Mouse (Mus musculus) heart, embryonic 15.5 days (tissue): ENCODE measurements around the gene Gpr88. TPM values are rescaled to one million over a fixed set of nuclear protein-coding genes. Genes with fewer than 3 reads are reported as not detected.
A peak's percentile ranks its signal among the peaks of the same experiment; 100 is the strongest.
"Not testable (repeated sequence)": the region's sequence is repeated elsewhere in the genome, so short reads cannot be mapped to it uniquely, and the experiment has no call there.

Experiments
- ATAC-seq: fragments of 200-750 bp; cut with Nextera tagmentation; replicated peaks from 2 replicates; pipeline ENCODE4 v1.8.0; 2017; ENCODE audit warnings: low read depth, moderate TSS enrichment; ENCODE audit not compliant: insufficient number of reproducible peaks, insufficient read depth, low FRiP score
- H3K27ac ChIP-seq: fragments of 300-500 bp; sonication (generic); 2 replicates; pipeline ENCODE4 v1.5.1; 2015; ENCODE audit warnings: mild to moderate bottlenecking, inconsistent platforms
- H3K27me3 ChIP-seq: fragments of 300-500 bp; sonication (generic); 2 replicates; pipeline ENCODE4 v1.6.1; 2015; ENCODE audit warnings: inconsistent platforms
- H3K36me3 ChIP-seq: fragments of 300-500 bp; sonication (generic); 2 replicates; pipeline ENCODE4 v1.6.1; 2015; ENCODE audit warnings: mild to moderate bottlenecking, inconsistent platforms
- H3K4me1 ChIP-seq: fragments of 300-500 bp; sonication (generic); replicated peaks from 2 replicates; pipeline ENCODE4 v1.6.1; 2015; ENCODE audit warnings: inconsistent platforms
- H3K4me2 ChIP-seq: fragments of 300-500 bp; sonication (generic); 2 replicates; pipeline ENCODE4 v1.6.1; 2015; ENCODE audit warnings: inconsistent platforms, mild to moderate bottlenecking, moderate library complexity
- H3K4me3 ChIP-seq: fragments of 300-500 bp; sonication (generic); 2 replicates; pipeline ENCODE4 v1.5.1; 2015; ENCODE audit warnings: mild to moderate bottlenecking, inconsistent platforms
- H3K9ac ChIP-seq: fragments of 300-500 bp; sonication (generic); 2 replicates; pipeline ENCODE4 v1.6.1; 2015; ENCODE audit warnings: mild to moderate bottlenecking, inconsistent platforms
- H3K9me3 ChIP-seq: fragments of 300-500 bp; sonication (generic); replicated peaks from 2 replicates; pipeline ENCODE4 v1.6.1; 2016; ENCODE audit warnings: inconsistent platforms
- WGBS: fragments of 180-500 bp; shearing (Covaris S2); methylation state at CpG from one replicate; pipeline ENCODE4 v1.1.7; 2015; ENCODE audit warnings: mixed read lengths; 5-methylcytosine and 5-hydroxymethylcytosine counted together
- polyA plus RNA-seq: library from polyadenylated mRNA; unstranded; fragments of >200 nt; fragmentation: Nextera tagmentation; extraction: Ambion mirVana; gene quantifications from 2 replicates; pipeline ENCODE4 v1.2.1, GENCODE M21; 2015

Gpr88 gene
- polyA plus RNA-seq, 1 experiment from 2014 or later, result 0.35 TPM

- Histone ChIP-seq H3K36me3 (no peaks in the 10 kb centered on the region), H3K9ac (no peak overlapping the region), H3K4me2 (no peak overlapping the region), H3K9me3 (no peaks in the 10 kb centered on the region), H3K4me1 (peaks cover 10% of the 10 kb centered on the region), H3K27me3 (no peaks in the 10 kb centered on the region), H3K4me3 (no peak overlapping the region), H3K27ac (no peak overlapping the region)
- ATAC-seq, result no peak
- WGBS, result 51% methylated on average over 6 of the region's 6 CpGs
Observed at GRCm38 (mm10) chr3:116220980-116221685, 32.2 kb downstream of the Gpr88 start.

- 59% methylated on average over 6 of the region's 6 CpGs for WGBS
- H3K9ac ChIP-seq, H3K4me3 ChIP-seq, H3K9me3 ChIP-seq, H3K27ac ChIP-seq, H3K4me2 ChIP-seq, H3K36me3 ChIP-seq, H3K4me1 ChIP-seq, ATAC-seq, H3K27me3 ChIP-seq: not testable (repeated sequence)
Observed at GRCm38 (mm10) chr3:116217398-116217797, 35.9 kb downstream of the Gpr88 start.

DNA sequence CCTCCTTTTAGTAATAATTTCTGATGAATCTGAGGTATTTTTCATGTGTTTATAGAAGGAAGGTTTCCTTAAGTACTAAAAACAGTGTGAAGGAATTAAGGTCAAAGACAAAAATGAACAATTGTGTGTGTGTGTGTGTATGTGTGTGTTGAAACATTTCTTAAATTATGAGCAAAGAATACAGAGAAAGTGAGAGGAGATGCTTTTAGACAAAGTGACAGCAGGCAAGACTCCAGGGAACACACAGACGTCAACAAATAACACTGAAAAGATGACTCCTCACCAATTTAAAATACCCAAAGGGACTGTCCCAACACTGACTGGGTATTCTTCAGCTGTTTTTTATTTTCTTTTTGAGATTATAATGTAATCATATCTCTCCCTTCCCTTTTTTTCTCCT, 37.0 kb downstream of the Gpr88 start:
- Histone ChIP-seq H3K9me3 (no peaks in the 10 kb centered on the region), H3K4me2 (no peak overlapping the region), H3K27me3 (no peaks in the 10 kb centered on the region), H3K36me3 (no peaks in the 10 kb centered on the region), H3K4me1 (no peaks in the 10 kb centered on the region), H3K9ac (no peak overlapping the region), H3K4me3 (no peak overlapping the region), H3K27ac (no peak overlapping the region)
- 59% methylated on average over 1 of the region's 1 CpGs for WGBS
- no peak for ATAC-seq

DNA sequence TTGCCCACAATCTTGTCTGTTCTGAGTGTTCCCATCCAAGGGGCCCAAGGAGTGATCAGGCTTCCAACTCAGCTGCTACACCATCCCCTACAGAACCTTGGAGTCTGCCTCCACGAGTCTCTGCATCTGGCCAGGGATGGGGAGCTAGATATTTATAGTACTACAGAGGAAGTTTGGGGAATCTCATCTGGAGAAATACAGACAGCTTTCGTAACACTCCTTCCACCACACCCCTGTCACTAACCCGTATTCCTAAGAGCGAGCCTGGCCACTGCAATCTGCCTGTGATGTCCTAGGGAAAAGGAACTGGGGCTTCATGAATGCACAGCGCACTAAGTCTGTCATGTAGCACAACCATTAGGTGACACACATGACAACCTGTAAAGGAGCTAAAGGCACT, 41.7 kb downstream of the Gpr88 start:
- H3K4me2 ChIP-seq, result no peak overlapping the region
- H3K27ac ChIP-seq, result no peak overlapping the region
- no peaks in the 10 kb centered on the region for H3K36me3 ChIP-seq
- H3K27me3 ChIP-seq, result no peaks in the 10 kb centered on the region
- 56% methylated on average over 5 of the region's 5 CpGs for WGBS
- H3K4me1 ChIP-seq, result 0 out of 2 replicates have a peak, but pooled peaks cover 3% of the 10 kb centered on the region
- no peaks in the 10 kb centered on the region for H3K9me3 ChIP-seq
- ATAC-seq, result no peak
- H3K4me3 ChIP-seq, result no peak overlapping the region
- H3K9ac ChIP-seq, result no peak overlapping the region

- ATAC-seq, result peak; percentile 70; the same call in 1 of the 2 replicates
- Histone ChIP-seq H3K9ac (no peak overlapping the region), H3K27ac (no peak overlapping the region), H3K4me2 (no peak overlapping the region), H3K27me3 (no peaks in the 10 kb centered on the region), H3K4me1 (peaks cover 9% of the 10 kb centered on the region; the same call in 1 of the 2 replicates), H3K36me3 (no peaks in the 10 kb centered on the region), H3K4me3 (no peak overlapping the region), H3K9me3 (no peaks in the 10 kb centered on the region)
- 58% methylated on average over 8 of the region's 8 CpGs for WGBS
Observed at GRCm38 (mm10) chr3:116210720-116211121, 42.6 kb downstream of the Gpr88 start.

GRCm38 (mm10) chr3:116209214-116209613, 44.1 kb downstream of the Gpr88 start:
- WGBS, result 70% methylated on average over 8 of the region's 8 CpGs
- ATAC-seq, result no peak
- Histone ChIP-seq H3K4me1 (peaks cover 20% of the 10 kb centered on the region), H3K27me3 (no peaks in the 10 kb centered on the region), H3K4me3 (no peak overlapping the region), H3K9ac (no peak overlapping the region), H3K9me3 (no peaks in the 10 kb centered on the region), H3K36me3 (no peaks in the 10 kb centered on the region), H3K27ac (no peak overlapping the region), H3K4me2 (no peak overlapping the region)

GRCm38 (mm10) chr3:116206306-116206834, 46.9 kb downstream of the Gpr88 start:
- no peak overlapping the region for H3K9ac ChIP-seq
- H3K4me1 ChIP-seq, result peaks cover 20% of the 10 kb centered on the region
- ATAC-seq, result no peak
- H3K36me3 ChIP-seq, result no peaks in the 10 kb centered on the region
- H3K4me3 ChIP-seq, result no peak overlapping the region
- whole genome bisulfite sequencing, result 42% methylated on average over 8 of the region's 8 CpGs
- no peaks in the 10 kb centered on the region for H3K27me3 ChIP-seq
- H3K4me2 ChIP-seq, result no peak overlapping the region
- H3K27ac ChIP-seq, result no peak overlapping the region
- no peaks in the 10 kb centered on the region for H3K9me3 ChIP-seq

DNA sequence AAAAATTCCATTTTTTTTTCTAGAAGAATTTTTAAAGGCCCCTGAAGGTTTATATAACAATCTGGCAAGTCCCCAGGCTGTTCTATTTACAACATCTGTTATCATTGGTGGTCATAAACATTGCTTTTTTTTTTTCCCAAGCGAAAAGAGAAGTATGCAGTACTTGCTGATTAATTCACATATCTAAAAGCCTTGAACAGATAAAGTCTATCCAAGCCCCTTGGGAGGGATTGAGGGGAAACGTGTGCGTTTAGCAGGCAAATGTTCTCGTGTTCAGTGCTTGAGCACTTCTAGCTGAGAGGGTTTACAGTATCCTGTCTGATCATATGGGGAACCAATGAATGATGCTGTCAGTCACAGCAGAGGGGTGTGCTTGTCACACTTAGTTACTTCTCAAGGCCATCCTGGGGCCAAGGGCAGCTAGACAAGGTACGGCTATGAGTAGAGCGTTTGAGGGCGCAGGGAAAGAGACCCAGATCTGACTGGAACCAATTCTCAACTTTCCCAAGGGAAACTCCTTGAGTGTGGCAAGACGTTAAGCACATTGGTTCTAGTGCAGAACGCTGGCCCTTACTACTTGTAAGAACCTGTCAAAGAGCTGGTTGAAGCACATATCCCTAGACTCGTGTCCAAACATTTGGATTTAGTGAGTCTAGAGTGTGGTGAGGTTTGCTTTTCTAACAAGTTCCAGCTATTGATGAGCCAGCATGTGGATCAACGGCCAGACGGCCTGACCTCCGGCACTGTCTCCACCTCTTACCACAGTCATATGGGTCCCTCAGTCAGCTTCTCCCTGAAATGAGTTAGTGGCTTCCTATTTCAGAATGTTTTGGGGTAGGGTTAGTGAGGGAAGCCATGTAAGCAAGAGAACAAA, 47.7 kb downstream of the Gpr88 start:
- WGBS, result 61% methylated on average over 13 of the region's 13 CpGs
- Histone ChIP-seq H3K27me3 (no peaks in the 10 kb centered on the region), H3K27ac (peak overlapping the region; percentile 50), H3K9ac (no peak overlapping the region), H3K36me3 (no peaks in the 10 kb centered on the region), H3K9me3 (no peaks in the 10 kb centered on the region), H3K4me1 (peaks cover 16% of the 10 kb centered on the region), H3K4me2 (no peak overlapping the region), H3K4me3 (no peak overlapping the region)
- no peak for ATAC-seq

DNA sequence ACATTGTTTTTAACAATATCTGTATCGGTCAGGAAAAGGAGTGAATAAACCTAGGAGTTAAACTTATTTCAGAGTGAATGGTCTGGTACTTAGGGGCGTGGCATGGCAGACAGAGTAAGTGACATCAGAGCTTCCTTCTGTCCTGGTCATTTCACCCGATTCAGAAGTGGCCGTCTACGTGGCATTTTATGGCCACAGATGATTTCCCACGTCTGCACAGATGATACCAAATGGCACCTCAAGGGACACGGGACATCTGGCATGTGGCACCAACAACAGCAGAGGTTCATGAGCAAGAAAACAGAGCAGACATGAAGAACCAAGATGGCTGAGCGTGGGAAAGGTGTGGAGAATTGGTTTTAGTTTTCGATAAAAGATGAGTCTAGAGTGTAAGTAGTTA, 48.7 kb downstream of the Gpr88 start:
- Histone ChIP-seq H3K27me3 (no peaks in the 10 kb centered on the region), H3K4me2 (no peak overlapping the region), H3K9me3 (no peaks in the 10 kb centered on the region), H3K36me3 (no peaks in the 10 kb centered on the region), H3K4me1 (peaks cover 16% of the 10 kb centered on the region), H3K27ac (peak overlapping the region; percentile 50), H3K9ac (no peak overlapping the region), H3K4me3 (no peak overlapping the region)
- ATAC-seq, result no peak
- 66% methylated on average over 9 of the region's 9 CpGs for WGBS

- Histone ChIP-seq H3K36me3 (no peaks in the 10 kb centered on the region), H3K4me1 (peaks cover 16% of the 10 kb centered on the region), H3K27me3 (no peaks in the 10 kb centered on the region), H3K27ac (peak overlapping the region; percentile 50; the same call in 1 of the 2 replicates), H3K9ac (no peak overlapping the region), H3K4me2 (no peak overlapping the region), H3K9me3 (no peaks in the 10 kb centered on the region), H3K4me3 (no peak overlapping the region)
- WGBS, result 47% methylated on average over 3 of the region's 3 CpGs
- no peak for ATAC-seq
Observed at GRCm38 (mm10) chr3:116203942-116204341, 49.4 kb downstream of the Gpr88 start.

GRCm38 (mm10) chr3:116200060-116200459, 53.2 kb downstream of the Gpr88 start:
- Histone ChIP-seq H3K4me2 (no peak overlapping the region), H3K36me3 (no peaks in the 10 kb centered on the region), H3K4me1 (peaks cover 6% of the 10 kb centered on the region; the same call in 1 of the 2 replicates), H3K27me3 (no peaks in the 10 kb centered on the region), H3K27ac (no peak overlapping the region), H3K9me3 (no peaks in the 10 kb centered on the region), H3K4me3 (no peak overlapping the region), H3K9ac (no peak overlapping the region)
- ATAC-seq, result no peak
- 60% methylated on average over 10 of the region's 10 CpGs for WGBS
